Mouse (Mus musculus) urinary bladder, postnatal 10 days (tissue): ENCODE data around the gene Taok2.

Experiments used
- DNase-seq: peaks from one replicate; pipeline ENCODE4 v3.0.0; 2022; ENCODE audit warnings: low spot score

Taok2 gene

GRCm38 (mm10) chr7:126825952-126826351 is 58.6 kb downstream of the Taok2 start:
- no peak for DNase-seq

GRCm38 (mm10) chr7:126825403-126825802 is 59.1 kb downstream of the Taok2 start:
- DNase-seq: no peak

GRCm38 (mm10) chr7:126823940-126824339 is 60.6 kb downstream of the Taok2 start:
- no peak for DNase-seq

- DNase-seq: no peak
Observed at GRCm38 (mm10) chr7:126823202-126823711, 61.2 kb downstream of the Taok2 start.

- no peak for DNase-seq
Observed at GRCm38 (mm10) chr7:126822741-126823140, 61.8 kb downstream of the Taok2 start.

GRCm38 (mm10) chr7:126821835-126822511 is 62.5 kb downstream of the Taok2 start:
- no peak for DNase-seq

GRCm38 (mm10) chr7:126818818-126819217 is 65.7 kb downstream of the Taok2 start:
- DNase-seq: no peak

GRCm38 (mm10) chr7:126817595-126817994 is 66.9 kb downstream of the Taok2 start:
- no peak for DNase-seq

- no peak for DNase-seq
Observed at GRCm38 (mm10) chr7:126816494-126816893, 68.0 kb downstream of the Taok2 start.

- DNase-seq: no peak
Observed at GRCm38 (mm10) chr7:126815726-126816222, 68.7 kb downstream of the Taok2 start.
